Mouse (Mus musculus): ENCODE results near the gene Gng7.

DNA sequence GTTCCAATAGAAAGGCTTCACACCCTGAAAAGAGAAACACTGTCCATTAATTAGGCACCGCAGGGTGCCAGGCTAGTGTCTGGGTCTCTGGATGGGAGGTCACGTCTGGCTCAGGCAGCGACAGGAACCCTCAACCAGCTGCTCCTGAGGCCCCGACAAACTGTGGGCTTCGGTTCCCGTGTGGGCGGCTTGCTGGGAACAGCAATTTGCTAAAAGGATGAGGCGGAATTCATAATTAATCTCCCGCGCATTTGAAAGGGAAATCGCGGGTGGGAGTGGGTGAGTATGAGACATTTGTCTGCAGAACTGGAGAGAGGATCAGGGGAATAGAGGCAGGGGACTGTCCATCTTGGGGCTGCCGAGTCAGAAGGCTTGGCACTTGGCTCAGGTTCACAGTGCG is 16.7 kb downstream of the Gng7 start:
- TF ChIP-seq CTCF (conservative IDR thresholded peaks at IDR 0.05; ENCODE audit: insufficient read depth, insufficient read length, low read depth, low read length) (no peak), POLR2A (IDR thresholded peaks at IDR 0.05; ENCODE audit: low read depth, low read length) (no peak)

All from kidney, adult 2 months (tissue).